Mouse (Mus musculus) liver, embryonic 14.5 days (tissue): Measurements from ENCODE around the gene a.

Source experiments
- CTCF ChIP-seq: IDR thresholded peaks from 2 replicates; pipeline ENCODE4 v1.5.1; 2016; ENCODE audit warnings: antibody characterized with exemption, low read depth, control low read depth
- EP300 ChIP-seq: IDR thresholded peaks from 2 replicates; pipeline ENCODE4 v1.6.1; 2016; ENCODE audit warnings: antibody characterized with exemption, low read depth

- TF ChIP-seq CTCF (no peak), EP300 (no peak)
Observed at GRCm38 (mm10) chr2:154891585-154891984, 100.4 kb downstream of the a start.
